Mouse (Mus musculus) layer of hippocampus, adult 2 months (tissue): ENCODE data around the gene Slc27a1. TPM values are rescaled to one million over a fixed set of nuclear protein-coding genes. Genes with fewer than 3 reads are reported as not detected.
"Not testable (repeated sequence)": the region's sequence is repeated elsewhere in the genome, so short reads cannot be mapped to it uniquely, and the experiment has no call there.

Experiments
- DNase-seq, 2 experiments: peaks; one replicate each; pipeline ENCODE4 v3.0.0; 2022; ENCODE audit warnings: low spot score in 2 of 2
- H3K27ac ChIP-seq: fragments of 200-600 bp; 2 replicates; pipeline ENCODE4 v1.8.1; 2022
- H3K4me3 ChIP-seq: fragments of 200-600 bp; 2 replicates; pipeline ENCODE4 v1.8.1; 2022; ENCODE audit warnings: mild to moderate bottlenecking
- CTCF ChIP-seq: fragments of 200-600 bp; conservative IDR thresholded peaks from 2 replicates; pipeline ENCODE4 v1.8.1; 2022; ENCODE audit warnings: antibody characterized with exemption, mild to moderate bottlenecking, moderate library complexity
- long read RNA-seq, 2 experiments: library from polyadenylated mRNA; stranded (forward); transcript quantifications; one replicate each; pipeline ENCODE4 v2.0.0; 2021; ENCODE audit warnings: borderline mapping rate in 2 of 2
- total RNA-seq, 2 experiments: library from RNA; stranded (reverse); gene quantifications; 2 replicates each; pipeline ENCODE4 v1.2.3; 2021

The Slc27a1 gene
- 100 to 1,000 TPM; 125 to 126 TPM for total RNA-seq
- long read RNA-seq, experiment 1, transcript Slc27a1-207 (13 exons, 2,730 nt) = minor isoform, 10 of 151 reads
- long read RNA-seq, experiment 1, transcript Slc27a1-201 (14 exons, 2,795 nt) = major isoform, 11 of 151 reads
- long read RNA-seq, experiment 1, partial matches to known transcripts = 64 of 151 reads
- long read RNA-seq, experiment 1, other reads (novel, unspliced or antisense) = 64 of 151 reads
- long read RNA-seq, experiment 2, transcript Slc27a1-201 (14 exons, 2,795 nt) = major isoform, 14 of 183 reads
- long read RNA-seq, experiment 2, transcript Slc27a1-207 (13 exons, 2,730 nt) = minor isoform, 8 of 183 reads
- long read RNA-seq, experiment 2, partial matches to known transcripts = 68 of 183 reads
- long read RNA-seq, experiment 2, other reads (novel, unspliced or antisense) = 90 of 183 reads

- peak within 1 kb of the TSS; percentile 75 for H3K4me3 ChIP-seq
- no peak for TF ChIP-seq CTCF
- H3K27ac ChIP-seq = peak within 1 kb of the TSS; percentile 95
- DNase-seq = peak; percentile 70 to 72
These were observed at the start of gene Slc27a1 for GRCm38 (mm10) chr8:71568387-71568937. Gene Slc27a1, plus strand, starts transcription at chr8:71568882.

- DNase-seq = peak in 1 of 2 experiments; percentile 49
- TF ChIP-seq CTCF = peak; percentile 75
- not testable (repeated sequence) for H3K4me3 ChIP-seq, H3K27ac ChIP-seq
These were observed 49.5 kb upstream of the Slc27a1 start for GRCm38 (mm10) chr8:71519037-71519825.

- peak; percentile 83 to 89 for DNase-seq
- Histone ChIP-seq H3K4me3 (no peak overlapping the region), H3K27ac (no peak overlapping the region)
- TF ChIP-seq CTCF = peak; percentile 97
These were observed 47.0 kb upstream of the Slc27a1 start for GRCm38 (mm10) chr8:71521634-71522033.

- DNase-seq = no peak
- no peak for TF ChIP-seq CTCF
- no peak within 1 kb of the TSS for H3K27ac ChIP-seq
- no peak within 1 kb of the TSS for H3K4me3 ChIP-seq
These were observed 43.2 kb upstream of the Slc27a1 start, which contains the start of gene Ccdc194 for GRCm38 (mm10) chr8:71525226-71526050. Gene Ccdc194, minus strand, starts transcription at chr8:71525711.

- DNase-seq = no peak
- Histone ChIP-seq H3K27ac (no peak overlapping the region), H3K4me3 (no peak overlapping the region)
- no peak for TF ChIP-seq CTCF
These were observed 42.4 kb upstream of the Slc27a1 start for GRCm38 (mm10) chr8:71526272-71526671.

- H3K4me3 ChIP-seq = no peak overlapping the region
- DNase-seq = no peak
- H3K27ac ChIP-seq = no peak overlapping the region
- no peak for TF ChIP-seq CTCF
These were observed 41.4 kb upstream of the Slc27a1 start for GRCm38 (mm10) chr8:71527162-71527870.

GRCm38 (mm10) chr8:71528362-71529073 lies 40.2 kb upstream of the Slc27a1 start:
- Histone ChIP-seq H3K4me3 (no peak overlapping the region), H3K27ac (peak overlapping the region; percentile 36; the same call in 1 of the 2 replicates)
- no peak for DNase-seq
- TF ChIP-seq CTCF = no peak

- DNase-seq = peak in 1 of 2 experiments; percentile 38
These were observed 37.8 kb upstream of the Slc27a1 start for GRCm38 (mm10) chr8:71530735-71531467.

GRCm38 (mm10) chr8:71534263-71534810 lies 34.3 kb upstream of the Slc27a1 start:
- TF ChIP-seq CTCF = peak; percentile 35; the same call in 1 of the 2 replicates
- Histone ChIP-seq H3K27ac (no peak overlapping the region), H3K4me3 (no peak overlapping the region)
- DNase-seq = no peak

More at GRCm38 (mm10) chr8:71530735-71531467, 37.8 kb upstream of the Slc27a1 start:
- not testable (repeated sequence) for H3K27ac ChIP-seq, H3K4me3 ChIP-seq
- peak; percentile 79 for TF ChIP-seq CTCF

- H3K4me3 ChIP-seq = no peak overlapping the region
These were observed 33.0 kb upstream of the Slc27a1 start for GRCm38 (mm10) chr8:71535663-71536062.

More at GRCm38 (mm10) chr8:71535663-71536062, 33.0 kb upstream of the Slc27a1 start:
- TF ChIP-seq CTCF = no peak
- DNase-seq = no peak
- H3K27ac ChIP-seq = no peak overlapping the region
